In genomic region chr7:125757896-125758623, GRCm38 (mm10) we compare ENCODE assay signal across 11 mouse cellular contexts.
"Had no signal": no experiment of that assay in that cellular context is flagged by ENCODE, and none has a peak within 500 bp of the region (broad histone marks: within the 10 kb centered on the region; RNA-seq: fewer than 3 reads in every experiment).

No protein-coding gene starts in this region.

- H3K9me3 ChIP-seq: limb, embryonic 12.5 days; liver, embryonic 13.5 days; midbrain, embryonic 13.5 days; stomach, embryonic 15.5 days had no signal

- DNase-seq: liver; liver, embryonic 13.5 days; liver, postnatal 0 days; right cerebral cortex, postnatal 14 days; thymus, adult 2 months; thymus, postnatal 25 days had no signal

- H3K4me2 ChIP-seq: limb, embryonic 12.5 days; liver, embryonic 13.5 days; midbrain, embryonic 13.5 days; stomach, embryonic 15.5 days had no signal

- H3K27me3 ChIP-seq: limb, embryonic 12.5 days; liver, embryonic 13.5 days; midbrain, embryonic 13.5 days; stomach, embryonic 15.5 days had no signal

- H3K4me1 ChIP-seq: stomach, embryonic 15.5 days had no signal

- H3K4me3 ChIP-seq: layer of hippocampus, adult 2 months; limb, embryonic 12.5 days; liver, embryonic 13.5 days; midbrain, embryonic 13.5 days; stomach, embryonic 15.5 days had no signal

- H3K36me3 ChIP-seq: stomach, embryonic 15.5 days had no signal

- H3K27ac ChIP-seq: layer of hippocampus, adult 2 months; limb, embryonic 12.5 days; liver, embryonic 13.5 days; midbrain, embryonic 13.5 days; stomach, embryonic 15.5 days had no signal

- H3K9ac ChIP-seq: limb, embryonic 12.5 days; liver, embryonic 13.5 days; liver, postnatal 0 days; midbrain, embryonic 13.5 days; stomach, embryonic 15.5 days had no signal

- ATAC-seq: intestine, postnatal 0 days; liver, postnatal 0 days; midbrain, embryonic 13.5 days had no signal
